Mouse (Mus musculus) urinary bladder, postnatal 10 days (tissue): ENCODE measurements around the gene F12.

Experiments
- DNase-seq: peaks from one replicate; pipeline ENCODE4 v3.0.0; 2022; ENCODE audit warnings: low spot score

The F12 gene

DNA sequence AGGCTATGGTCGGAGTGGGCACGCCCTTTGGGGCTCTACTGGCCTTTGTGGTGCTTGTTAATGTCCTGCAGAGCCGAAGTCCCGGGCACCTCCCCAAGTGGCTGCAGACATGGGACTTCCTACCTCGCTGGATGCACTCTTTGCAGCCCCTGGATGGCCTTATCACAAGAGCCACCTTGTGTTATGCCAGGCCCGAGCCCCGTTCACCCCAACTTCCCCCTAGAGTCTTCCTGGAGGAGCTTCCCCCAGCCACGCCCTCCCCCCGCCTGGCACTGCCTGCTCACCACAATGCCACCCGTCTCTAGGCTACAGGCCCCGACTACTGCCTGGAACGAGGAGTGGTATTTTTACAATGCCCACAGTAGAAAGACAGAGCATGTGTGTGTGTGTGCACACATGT is 13.3 kb downstream of the F12 start:
- no peak for DNase-seq

DNA sequence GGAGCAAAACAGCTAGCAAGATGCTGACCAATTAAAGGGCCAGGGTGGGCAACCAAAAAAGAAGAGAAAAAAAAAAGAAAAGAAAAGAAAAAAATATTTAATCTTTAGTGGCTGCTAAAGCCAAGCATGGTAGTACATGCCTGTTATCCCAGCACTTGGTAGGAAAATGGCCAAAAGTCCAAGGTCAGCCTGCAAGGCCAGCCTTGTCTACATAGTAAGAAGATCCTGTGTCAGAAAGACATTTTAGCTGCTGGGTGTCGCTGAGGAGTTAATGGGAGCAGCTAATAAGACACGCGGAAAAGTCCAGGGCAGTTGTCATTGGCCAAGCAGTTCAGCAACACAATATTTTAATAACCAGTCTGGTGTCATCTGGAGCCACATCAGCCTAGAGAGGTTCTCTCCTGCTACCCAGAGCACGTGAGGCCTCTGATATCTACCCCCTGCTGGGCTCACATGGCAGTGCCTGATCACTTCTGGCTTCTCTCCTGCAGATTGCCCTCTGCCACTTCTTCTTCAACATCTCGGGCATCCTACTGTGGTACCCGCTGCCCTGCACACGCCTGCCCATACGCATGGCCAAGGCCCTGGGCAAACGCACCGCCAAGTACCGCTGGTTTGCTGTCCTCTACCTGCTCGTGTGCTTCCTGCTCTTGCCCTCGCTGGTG is 13.8 kb downstream of the F12 start:
- no peak for DNase-seq

DNA sequence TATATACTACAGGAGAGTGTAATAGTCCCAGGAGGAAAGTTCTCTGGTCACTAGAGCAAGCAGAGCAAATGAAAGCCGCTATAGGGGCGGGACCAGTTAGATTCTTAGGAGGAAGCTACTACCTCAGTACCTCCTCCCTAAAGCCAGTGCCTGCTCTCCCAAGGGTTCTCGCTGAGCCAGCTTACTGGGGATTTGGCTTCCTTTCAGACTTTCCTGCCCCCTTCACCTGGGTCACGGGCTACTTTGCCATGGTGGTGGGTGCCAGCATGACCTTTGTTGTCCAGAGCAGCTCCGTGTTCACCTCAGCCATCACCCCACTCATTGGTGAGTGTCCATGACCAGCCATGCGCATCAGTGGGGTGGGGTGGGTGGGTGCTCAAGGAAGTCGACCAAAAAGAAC is 14.8 kb downstream of the F12 start:
- no peak for DNase-seq

DNA sequence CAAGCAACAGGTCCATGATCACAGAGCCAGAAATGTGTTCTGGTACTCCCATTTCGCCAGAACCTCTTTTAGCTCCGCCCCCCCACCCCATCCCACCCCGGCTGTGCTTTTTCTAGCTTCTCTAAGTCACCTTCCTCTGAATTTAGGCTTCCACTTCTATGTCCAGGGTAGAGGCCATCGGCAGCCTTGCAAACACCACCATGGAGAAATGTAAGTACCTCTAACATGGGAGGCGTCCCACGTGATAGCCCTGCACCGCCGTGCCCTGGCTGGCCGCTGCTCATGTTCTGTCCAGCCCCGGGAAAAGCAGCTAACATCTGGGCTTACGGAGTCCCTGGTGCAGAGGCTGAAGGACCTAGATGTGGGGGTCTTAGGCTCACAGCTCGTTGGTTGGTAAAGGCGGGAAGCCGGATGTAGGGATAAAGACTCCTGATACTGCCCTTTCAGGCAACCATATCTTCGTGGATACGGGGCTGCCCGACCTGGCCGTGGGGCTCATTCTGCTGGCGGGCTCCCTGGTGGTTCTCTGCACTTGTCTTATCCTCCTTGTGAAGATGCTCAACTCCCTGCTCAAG is 18.0 kb downstream of the F12 start:
- DNase-seq = no peak

DNA sequence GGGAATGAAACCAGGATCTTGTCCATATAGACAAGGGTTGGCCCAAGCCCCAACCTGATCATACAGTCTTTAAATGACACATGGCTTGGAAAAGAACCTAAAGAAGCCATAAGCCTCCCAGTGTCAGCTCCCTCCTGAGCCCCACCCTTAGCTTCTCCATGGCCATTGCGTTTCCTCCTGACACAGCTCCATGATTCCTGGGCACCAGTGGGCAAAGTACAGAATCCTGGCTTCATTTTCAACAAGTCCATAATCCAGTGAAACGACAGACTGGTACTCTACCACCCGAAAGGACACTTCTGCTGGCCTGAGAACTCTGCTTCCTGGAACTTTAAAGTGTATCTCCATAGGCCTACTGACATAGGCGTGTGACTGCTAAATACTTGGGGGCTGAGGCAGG is 19.3 kb downstream of the F12 start:
- no peak for DNase-seq

DNA sequence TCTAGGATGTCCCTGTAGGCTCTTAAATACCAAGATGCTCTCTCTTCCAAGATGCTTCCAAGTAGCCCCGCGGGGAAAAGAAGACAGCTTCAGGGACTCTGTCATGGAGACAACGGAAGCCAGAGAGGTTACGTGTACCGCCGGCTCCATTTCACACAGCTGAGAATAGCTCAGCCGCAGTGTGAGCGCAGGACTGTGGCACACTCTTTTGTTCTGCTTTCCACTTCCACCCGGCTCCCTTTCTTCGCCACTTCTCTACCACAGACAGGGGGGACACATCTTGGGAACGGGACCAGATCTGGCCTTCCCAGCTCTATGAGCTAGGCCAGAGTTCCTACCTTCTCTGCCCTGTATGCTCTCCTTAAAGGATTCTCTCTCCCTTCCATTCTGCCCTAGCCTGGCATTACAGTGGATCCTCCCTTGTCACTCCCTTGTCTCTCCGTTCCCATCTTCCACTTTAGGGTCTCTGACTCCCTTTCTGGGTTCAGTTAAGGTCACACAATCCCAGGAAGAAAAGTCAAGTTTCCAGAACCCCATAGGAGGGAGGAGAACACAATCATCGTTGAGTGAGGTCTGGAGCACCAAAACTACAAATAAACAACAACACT is 20.7 kb downstream of the F12 start:
- DNase-seq = no peak

DNA sequence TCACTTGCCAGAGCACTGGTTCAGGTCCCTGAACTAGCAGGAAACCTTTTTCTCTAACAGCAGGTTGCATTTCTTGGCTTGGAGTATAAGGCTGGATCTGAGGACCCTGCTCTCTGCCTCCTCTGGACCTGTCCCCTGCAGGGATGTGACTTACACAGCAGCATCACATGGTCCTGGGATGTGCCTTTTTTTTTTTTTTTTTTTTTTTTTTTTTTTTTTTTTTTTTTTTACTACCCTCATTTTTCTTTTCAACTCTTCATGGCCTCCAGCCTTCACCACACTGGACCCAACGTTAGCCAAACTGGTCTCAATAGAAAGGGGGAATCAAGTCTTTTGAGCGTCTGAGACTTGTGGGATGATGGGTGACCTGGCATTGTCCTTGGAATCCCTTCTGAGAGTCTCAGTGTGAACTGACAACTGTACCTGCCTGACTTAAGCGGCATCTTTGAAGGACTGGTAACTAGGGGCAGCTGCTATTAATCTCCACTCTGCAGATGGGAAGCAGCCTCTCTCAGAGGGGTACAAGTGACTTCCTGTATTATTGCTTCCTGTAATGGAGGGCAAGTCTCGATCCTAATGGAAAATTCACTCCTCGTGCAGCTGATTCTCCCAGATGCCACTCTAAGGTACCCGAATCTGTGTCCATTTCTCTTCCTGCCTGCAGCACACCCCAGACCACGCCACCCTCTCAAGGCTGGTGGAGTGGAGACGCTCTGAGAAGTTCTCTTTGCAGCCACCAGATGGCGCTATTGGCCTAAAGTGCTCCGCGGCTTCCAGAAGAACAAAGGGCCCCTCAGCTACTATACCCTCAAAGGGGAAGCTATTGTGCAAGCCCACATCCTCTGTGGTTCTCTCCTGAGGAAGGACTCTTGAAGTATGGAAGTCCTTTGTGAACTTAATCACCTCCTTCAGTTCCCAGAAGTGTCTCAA is 21.5 kb downstream of the F12 start:
- DNase-seq = peak; percentile 42

DNA sequence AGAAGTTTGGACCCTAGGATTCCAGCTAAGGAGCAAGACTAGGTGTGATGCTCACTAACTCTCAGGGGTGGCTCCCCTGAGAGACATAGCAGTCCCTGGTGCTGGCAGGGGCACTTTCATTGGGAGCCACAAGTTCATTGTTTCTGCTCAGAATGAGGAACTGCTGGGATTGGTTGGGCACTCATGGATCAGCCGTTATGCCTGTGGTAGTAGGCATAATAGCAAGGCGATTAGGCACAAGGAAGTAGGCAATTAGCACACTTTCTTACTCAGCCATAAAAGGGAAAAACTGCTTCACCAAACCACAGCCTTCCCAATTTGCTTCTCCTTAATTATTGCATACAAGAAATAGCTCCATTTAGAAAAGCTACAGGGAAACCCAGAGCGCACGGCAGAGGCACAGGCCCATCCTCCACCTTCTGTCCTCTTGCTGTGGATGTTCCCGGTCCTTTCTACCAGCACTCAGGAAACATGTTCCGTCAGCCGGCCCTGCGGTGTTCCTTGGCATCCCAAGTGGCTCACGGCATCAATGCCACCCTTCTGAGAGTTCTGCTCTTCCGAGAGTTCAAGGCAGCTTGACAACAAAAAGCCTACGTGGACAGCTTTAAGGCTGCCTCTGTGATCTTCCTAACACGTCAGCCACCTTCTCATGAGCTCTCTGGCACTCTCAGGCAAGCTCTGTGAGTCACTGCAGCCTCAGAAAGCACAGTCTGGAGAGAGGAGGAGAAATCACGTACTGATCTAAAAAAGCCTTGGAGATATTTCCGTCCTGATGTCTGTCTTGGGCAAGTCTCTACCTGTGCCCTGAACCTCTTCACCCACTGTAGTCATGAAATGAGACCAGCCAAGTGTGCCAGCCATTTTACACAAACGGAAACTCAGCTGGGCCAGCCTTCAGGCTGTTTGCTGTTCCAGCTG is 22.4 kb downstream of the F12 start:
- no peak for DNase-seq

DNA sequence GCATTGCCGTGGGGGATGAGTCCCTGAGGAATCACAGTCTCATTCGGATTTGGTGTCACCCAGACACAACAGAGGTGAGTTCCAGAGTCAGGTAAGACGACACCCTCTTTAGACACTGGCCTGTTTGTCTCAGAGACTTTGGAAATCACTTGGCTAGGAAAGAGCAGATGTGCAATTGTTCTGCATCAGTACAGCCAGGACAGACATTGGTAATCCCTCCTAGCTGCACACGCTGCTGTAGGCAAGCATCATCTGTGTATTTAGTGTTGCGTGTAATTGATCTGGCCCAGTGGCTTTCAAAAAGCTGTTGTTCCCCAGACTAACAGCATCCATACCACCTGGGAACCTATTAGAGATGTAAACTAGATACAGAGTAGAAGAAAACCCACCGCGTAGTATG is 23.3 kb downstream of the F12 start:
- DNase-seq = no peak

DNA sequence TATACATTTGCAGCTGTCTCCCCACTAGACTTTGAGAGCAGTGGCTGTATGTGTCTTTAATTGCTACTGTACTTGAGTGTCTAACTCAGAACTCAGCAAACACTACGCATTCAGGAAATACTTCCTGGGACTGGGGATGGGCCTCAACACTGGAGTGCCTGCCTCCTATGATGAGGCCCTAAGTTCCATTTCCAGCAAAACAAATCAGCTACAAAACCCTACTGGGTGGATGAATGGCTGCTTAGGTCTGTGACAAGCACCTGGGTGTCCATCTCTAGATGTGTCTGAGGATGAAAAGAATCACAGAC is 26.6 kb downstream of the F12 start:
- no peak for DNase-seq

DNA sequence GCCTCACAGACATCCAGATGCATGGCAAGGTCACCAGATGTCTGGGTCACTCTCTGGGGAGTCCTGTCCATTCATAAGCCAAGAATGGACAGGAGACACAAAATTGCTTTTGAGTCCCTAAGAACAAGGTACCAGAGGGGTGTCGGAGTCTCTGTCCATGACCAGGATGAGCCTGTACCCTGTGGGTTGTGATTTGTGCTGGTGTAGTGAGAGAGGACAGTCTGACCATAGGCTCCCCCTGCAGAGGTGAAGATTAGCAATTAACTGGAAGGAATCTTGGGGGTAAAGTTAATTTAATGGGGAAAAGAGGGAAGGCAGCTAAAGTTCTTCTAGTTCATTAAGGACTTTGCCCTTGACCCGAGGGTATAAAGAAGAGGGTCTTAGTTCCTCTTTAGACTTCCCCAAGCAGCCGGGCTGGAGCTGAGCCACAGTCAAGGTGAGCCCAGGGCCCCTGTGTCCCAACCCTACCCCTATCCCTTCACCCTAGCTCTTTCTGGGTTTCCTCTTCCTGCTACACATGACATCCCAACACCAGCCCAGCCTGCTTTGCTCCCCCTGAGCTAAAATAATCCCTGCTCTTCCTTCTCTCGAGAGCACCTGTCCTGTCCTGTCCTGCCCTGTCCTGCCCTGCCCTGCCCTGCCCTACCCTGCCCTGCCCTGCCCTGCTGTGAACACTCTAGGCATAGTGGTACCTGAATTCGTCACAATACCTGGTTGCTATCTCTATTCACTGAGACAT is 27.1 kb downstream of the F12 start:
- no peak for DNase-seq

DNA sequence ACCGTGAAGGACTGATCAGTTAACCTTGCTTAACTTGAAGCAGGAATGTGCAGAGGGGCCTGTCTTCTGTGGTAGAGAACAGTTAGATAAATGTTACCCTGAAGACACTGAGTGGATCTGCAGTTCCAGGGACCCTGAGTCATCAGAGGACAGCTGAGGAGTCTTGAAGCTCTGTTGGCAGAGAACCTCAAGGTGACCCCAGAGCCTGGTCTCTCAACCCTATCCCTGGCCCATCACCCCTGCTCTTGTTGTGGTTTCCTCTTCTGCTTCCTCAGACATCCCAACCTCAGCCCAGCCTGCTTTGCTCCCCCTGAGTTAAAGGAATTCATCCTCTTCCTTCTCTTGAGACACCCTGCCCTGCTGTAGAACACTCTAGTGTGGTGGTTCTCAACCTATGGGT is 28.5 kb downstream of the F12 start, which contains the start of gene Slc34a1:
Gene Slc34a1 (plus strand): TSS at position 100 of the 400 bp plus-strand sequence.
- no peak for DNase-seq

DNA sequence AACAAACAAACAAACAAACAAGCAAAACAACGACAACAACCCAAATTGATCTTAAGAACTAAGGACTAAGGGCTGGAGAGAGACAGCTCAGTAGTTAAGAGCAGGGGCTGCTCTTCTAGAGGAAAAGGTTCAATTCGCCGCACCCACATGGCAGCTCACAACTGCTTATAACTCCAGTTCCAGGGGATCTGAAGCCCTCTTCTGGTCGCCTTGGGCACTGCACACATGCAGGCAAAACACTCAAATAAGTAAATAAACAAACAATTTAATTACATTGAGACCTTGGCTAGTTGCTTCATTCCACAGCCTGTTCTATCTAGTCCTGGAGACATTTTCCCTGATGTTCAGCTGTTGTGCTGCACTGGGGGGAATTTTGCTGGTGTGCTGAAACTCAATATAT is 33.7 kb downstream of the F12 start:
- no peak for DNase-seq

DNA sequence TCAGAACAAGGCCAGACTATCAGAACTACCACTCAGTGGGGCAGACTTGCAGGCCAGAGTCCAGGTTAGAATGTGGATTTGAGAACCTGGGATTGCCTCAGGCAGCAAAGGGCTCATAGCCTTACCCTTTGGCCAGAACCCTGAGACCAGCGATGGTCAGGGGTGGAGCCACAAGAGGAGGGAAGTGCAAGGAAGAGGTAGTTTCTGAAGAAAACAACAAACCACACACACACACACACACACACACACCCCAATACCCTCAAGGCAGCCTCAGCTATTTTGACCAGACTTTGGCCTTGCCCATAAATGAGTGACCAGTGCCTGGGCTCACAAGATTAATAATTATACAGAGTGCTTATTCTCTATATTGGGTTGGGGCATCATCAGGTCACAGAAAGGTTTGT is 35.0 kb downstream of the F12 start:
- DNase-seq = no peak

DNA sequence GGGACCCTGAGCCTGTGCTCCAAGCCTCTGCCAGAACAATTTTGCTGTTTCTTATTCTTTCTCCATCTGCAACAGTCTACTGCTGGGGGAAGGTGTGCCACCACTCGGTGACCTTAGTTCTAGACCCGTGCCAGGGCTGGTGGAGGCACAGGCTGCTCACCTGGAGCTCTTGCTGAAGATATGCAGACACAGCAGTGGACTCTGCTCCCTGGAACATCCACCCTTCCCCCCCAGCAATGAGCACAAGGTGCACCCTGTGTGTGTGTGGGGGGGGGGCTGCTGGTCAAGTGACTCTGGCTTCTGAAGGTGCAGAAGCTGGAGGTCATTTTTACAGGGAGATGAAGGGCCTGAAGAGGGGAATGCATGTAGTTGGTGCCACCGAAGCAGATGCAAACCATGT is 35.9 kb downstream of the F12 start:
- DNase-seq = no peak

DNA sequence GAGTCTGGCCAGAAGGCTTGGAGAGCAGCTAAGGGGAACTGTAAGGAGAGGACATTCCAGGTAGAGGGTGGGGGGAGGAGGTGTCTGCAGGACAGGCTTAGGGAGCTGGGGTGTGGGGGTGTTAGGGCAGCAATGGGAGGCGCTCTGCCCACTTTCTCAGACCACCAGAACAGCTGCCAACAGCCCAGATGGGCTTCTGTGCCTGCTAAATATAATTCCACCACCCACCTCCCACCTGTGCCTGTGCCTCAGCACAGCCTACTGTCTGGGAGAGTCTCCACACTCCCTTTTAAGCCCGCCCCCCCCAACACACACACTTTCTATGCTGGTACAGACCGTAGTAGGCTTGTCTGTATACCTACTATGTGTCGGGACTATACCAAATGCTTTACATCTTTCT is 44.8 kb downstream of the F12 start:
- DNase-seq = no peak

DNA sequence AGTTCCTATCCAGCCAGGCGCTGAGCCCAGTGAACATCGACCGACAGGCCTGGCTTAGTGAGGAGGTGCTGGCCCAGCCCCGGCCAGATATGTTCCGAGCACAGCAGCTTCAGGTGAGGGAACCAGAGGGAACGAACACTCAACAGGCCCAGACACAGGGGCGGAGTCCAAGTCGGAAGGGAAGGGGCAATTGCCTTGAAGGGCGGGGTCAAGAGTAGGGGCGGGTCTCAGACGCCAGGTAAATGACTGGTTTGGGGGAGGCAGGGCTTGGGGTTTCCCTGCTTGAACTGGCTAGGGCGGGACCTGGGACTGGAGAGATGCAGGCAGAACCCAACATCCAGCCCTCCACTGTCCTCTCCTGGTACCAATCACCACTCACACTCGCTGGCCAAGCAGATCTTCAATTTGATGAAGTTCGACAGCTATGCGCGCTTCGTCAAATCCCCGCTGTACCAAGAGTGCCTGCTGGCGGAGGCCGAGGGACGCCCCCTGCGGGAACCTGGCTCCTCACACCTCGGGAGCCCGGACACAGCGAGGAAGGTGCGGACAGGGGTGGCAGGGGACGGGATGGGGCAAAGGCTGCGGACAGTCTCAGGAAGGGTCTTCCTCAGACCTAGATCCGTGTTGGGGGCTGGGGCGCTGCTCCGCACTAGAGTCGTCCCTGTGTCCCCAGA is 47.5 kb downstream of the F12 start:
- DNase-seq = no peak

DNA sequence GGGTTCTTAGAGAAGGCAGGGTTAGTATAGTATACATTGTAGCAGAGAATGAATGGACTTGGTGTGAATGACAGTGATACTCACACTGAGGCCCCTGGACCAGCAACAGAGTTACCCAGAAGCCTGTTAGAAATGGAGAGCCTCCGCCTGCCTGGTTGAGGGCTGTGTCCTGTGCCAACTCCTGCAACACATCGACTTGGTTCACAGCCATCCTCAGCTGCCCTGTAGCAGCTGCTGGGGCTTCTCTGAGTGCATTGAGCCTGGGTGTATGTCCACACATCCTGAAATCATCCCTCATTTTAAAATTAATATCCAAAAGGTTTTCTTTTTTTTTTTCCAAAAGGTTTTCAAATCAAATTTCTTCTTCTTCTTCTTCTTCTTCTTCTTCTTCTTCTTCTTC is 50.7 kb downstream of the F12 start:
- DNase-seq = no peak

DNA sequence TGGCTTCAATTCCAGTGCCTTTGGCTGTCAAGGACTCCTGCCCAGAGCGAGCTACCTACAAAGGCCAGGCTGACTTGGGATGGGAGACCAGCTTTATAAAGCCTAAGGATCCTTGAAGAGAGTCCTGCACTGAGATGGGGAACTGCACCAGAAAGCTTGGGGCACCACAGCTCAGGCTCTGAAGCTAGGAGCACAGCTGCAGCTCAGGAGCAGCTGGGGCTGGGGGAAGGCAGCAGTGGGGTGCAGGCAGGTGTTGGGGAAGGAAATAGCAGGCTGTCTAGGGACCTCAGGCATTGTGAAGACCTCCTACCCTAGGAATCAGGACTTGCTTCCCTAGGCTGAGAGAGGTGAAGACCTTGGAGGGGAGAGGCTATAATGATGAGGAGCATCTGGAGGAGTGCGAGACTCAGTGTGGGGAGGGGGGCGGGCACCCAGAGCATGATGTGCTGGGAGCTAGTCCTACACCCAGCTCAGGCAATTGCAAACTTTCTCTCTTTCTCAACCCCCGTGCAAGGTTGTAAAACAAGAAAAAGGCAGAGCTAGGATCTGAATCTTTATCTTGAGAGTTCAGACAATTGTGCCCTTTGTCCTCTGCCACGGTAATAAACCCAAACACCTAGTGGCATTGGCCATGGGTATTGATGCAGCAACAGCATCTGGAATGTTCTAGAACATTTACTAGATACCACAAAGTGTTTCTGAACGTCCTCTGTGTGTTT is 52.2 kb downstream of the F12 start:
- no peak for DNase-seq

DNA sequence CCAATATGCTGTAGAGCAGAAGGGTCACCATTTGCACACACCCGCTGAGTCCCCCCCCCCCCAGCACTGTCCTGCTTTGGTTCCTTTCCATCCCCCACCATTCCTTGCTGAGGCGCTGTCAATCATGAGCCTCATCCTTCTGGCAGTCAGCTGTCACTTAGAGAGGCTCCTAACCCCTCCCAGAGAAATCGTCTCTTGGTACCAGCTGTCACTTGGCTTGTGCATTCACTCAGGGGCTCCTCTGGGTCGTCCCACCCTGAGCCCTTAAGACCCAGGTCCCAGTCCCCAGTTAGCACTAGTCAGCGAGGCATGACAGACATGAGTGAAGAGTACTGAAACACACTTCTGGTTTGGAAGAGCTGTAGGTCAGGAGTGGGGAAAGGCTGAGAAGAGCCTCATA is 54.9 kb downstream of the F12 start:
- DNase-seq = no peak
